In the genomic region with DNA sequence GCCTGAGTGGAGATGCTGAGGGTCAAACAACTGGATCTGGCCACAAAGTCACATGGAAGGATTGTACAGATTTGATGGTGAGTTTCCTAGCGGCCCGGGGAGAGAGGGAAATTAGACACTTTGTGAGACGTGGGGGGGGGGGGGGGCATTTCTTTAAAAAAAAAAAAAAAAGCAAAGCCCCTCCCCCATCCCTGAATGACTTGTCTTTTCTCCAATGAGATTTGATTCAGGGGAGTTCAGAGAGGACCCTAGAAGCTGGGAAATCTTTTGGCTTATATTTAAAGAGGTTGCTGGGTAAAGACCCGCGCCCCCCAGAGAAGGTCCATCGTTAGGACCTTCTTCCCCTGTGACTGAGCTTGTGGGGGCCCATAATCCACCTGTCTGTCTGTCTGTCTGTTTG, we compare ENCODE assay signal across 1 mouse cellular context.
TF ChIP-seq lines count a peak whose summit lies in the region.

No protein-coding gene starts in this region.

TF ChIP-seq in ES-E14, 5 proteins besides CTCF, POLR2A, EP300 and RAD21:
- no peak for TF ChIP-seq ZC3H11A (IDR thresholded peaks at IDR 0.05; ENCODE audit: borderline replicate concordance, low read depth, low read length)
- TF ChIP-seq ZNF384 (IDR thresholded peaks at IDR 0.05; ENCODE audit: low read depth, low read length), result peak; percentile 74; the same call in 1 of the 2 replicates
- TF ChIP-seq CHD2 (IDR thresholded peaks at IDR 0.05; ENCODE audit: low read depth, low read length), result no peak
- no peak for TF ChIP-seq HCFC1 (IDR thresholded peaks at IDR 0.05; ENCODE audit: borderline replicate concordance, insufficient read depth, low read length)
- TF ChIP-seq MAFK (IDR thresholded peaks at IDR 0.05; ENCODE audit: insufficient read depth, low read depth, low read length), result no peak
